Mouse (Mus musculus) erythroblast, embryonic 14.5 days (primary cell): ENCODE results near the gene Mapk1ip1l. TPM values are rescaled to one million over a fixed set of nuclear protein-coding genes. Genes with fewer than 3 reads are reported as not detected.

ENCODE experiments used
- H3K27me3 ChIP-seq: 2 replicates; pipeline ENCODE4 v1.6.1; 2012; ENCODE audit warnings: inconsistent platforms; ENCODE audit not compliant: control insufficient read depth
- H3K36me3 ChIP-seq: 2 replicates; pipeline ENCODE4 v1.6.1; 2012; ENCODE audit warnings: mild to moderate bottlenecking, inconsistent platforms; ENCODE audit not compliant: control insufficient read depth
- H3K4me1 ChIP-seq: 2 replicates; pipeline ENCODE4 v1.6.1; 2012; ENCODE audit warnings: inconsistent platforms; ENCODE audit not compliant: control insufficient read depth
- H3K4me3 ChIP-seq: replicated peaks from 2 replicates; pipeline ENCODE3; 2012; ENCODE audit warnings: moderate library complexity, mild to moderate bottlenecking, inconsistent platforms
- H3K9me3 ChIP-seq: 2 replicates; pipeline ENCODE4 v1.6.1; 2012; ENCODE audit warnings: low read length, inconsistent platforms, mixed read lengths; ENCODE audit not compliant: control insufficient read depth
- GATA1 ChIP-seq: IDR thresholded peaks from 2 replicates; pipeline ENCODE4 v1.6.1; 2012; ENCODE audit warnings: low read length, inconsistent platforms, mixed read lengths
- TAL1 ChIP-seq: IDR thresholded peaks from 3 replicates; pipeline ENCODE4 v1.6.1; 2012; ENCODE audit warnings: low read length, inconsistent platforms, mixed read lengths
- polyA plus RNA-seq: library from polyadenylated mRNA; stranded (reverse); fragments of >175 nt; gene quantifications from 2 replicates; pipeline ENCODE4 v1.2.3, GENCODE M21; 2012

Gene Mapk1ip1l
- polyA plus RNA-seq, 1 experiment = 6.5 TPM

GRCm38 (mm10) chr14:47366881-47367321, 68.8 kb downstream of the Mapk1ip1l start:
- H3K4me3 ChIP-seq = no peak overlapping the region

GRCm38 (mm10) chr14:47367461-47367860, 69.4 kb downstream of the Mapk1ip1l start, which contains the start of gene Lgals3:
TSS of gene Lgals3 (plus strand) at chr14:47367751.
- H3K9me3 ChIP-seq = no peaks in the 10 kb centered on the region
- TF ChIP-seq TAL1 (no peak), GATA1 (no peak)
- peaks cover 13% of the 10 kb centered on the region for H3K27me3 ChIP-seq
- H3K4me1 ChIP-seq = peaks cover 24% of the 10 kb centered on the region
- H3K36me3 ChIP-seq = no peaks in the 10 kb centered on the region
- no peak within 1 kb of the TSS for H3K4me3 ChIP-seq

More at GRCm38 (mm10) chr14:47366881-47367321, 68.8 kb downstream of the Mapk1ip1l start:
- no peaks in the 10 kb centered on the region for H3K36me3 ChIP-seq
- H3K4me1 ChIP-seq = peaks cover 24% of the 10 kb centered on the region
- no peaks in the 10 kb centered on the region for H3K9me3 ChIP-seq
- peaks cover 13% of the 10 kb centered on the region for H3K27me3 ChIP-seq
- TF ChIP-seq GATA1 = no peak
- no peak for TF ChIP-seq TAL1

GRCm38 (mm10) chr14:47369741-47370140, 71.7 kb downstream of the Mapk1ip1l start:
- H3K9me3 ChIP-seq = no peaks in the 10 kb centered on the region
- no peak for TF ChIP-seq GATA1
- no peak for TF ChIP-seq TAL1
- peaks cover 39% of the 10 kb centered on the region for H3K4me1 ChIP-seq
- H3K4me3 ChIP-seq = no peak overlapping the region
- no peaks in the 10 kb centered on the region for H3K36me3 ChIP-seq
- peaks cover 35% of the 10 kb centered on the region for H3K27me3 ChIP-seq

- TF ChIP-seq TAL1 = no peak
- TF ChIP-seq GATA1 = no peak
- Histone ChIP-seq H3K4me3 (no peak overlapping the region), H3K36me3 (no peaks in the 10 kb centered on the region), H3K27me3 (peaks cover 41% of the 10 kb centered on the region), H3K9me3 (no peaks in the 10 kb centered on the region), H3K4me1 (peaks cover 34% of the 10 kb centered on the region)
Observed at GRCm38 (mm10) chr14:47370790-47371189, 72.7 kb downstream of the Mapk1ip1l start.

GRCm38 (mm10) chr14:47371689-47372088, 73.6 kb downstream of the Mapk1ip1l start:
- Histone ChIP-seq H3K27me3 (peaks cover 46% of the 10 kb centered on the region), H3K9me3 (no peaks in the 10 kb centered on the region), H3K36me3 (no peaks in the 10 kb centered on the region), H3K4me3 (no peak overlapping the region), H3K4me1 (peaks cover 32% of the 10 kb centered on the region)
- no peak for TF ChIP-seq TAL1
- TF ChIP-seq GATA1 = no peak

Other genes with a start within 250 kb of the Mapk1ip1l start
- gene Gch1, start 108.9 kb upstream of the Mapk1ip1l start, polyA plus RNA-seq = 2.3 and 2.4 TPM in 2 replicates
- gene Wdhd1, start 21.4 kb upstream of the Mapk1ip1l start, polyA plus RNA-seq = 1.1 and 1.5 TPM in 2 replicates
- 0.11 and 0.18 TPM in 2 replicates for gene Socs4, start 21.3 kb upstream of the Mapk1ip1l start, polyA plus RNA-seq
- gene Lgals3, start 69.5 kb downstream of the Mapk1ip1l start, polyA plus RNA-seq = 1.9 and 3.3 TPM in 2 replicates
- gene Dlgap5, start 120.1 kb downstream of the Mapk1ip1l start, polyA plus RNA-seq = 2.1 and 4.9 TPM in 2 replicates
- 5.5 and 7.0 TPM in 2 replicates for gene Fbxo34, start 152.2 kb downstream of the Mapk1ip1l start, polyA plus RNA-seq